Mouse (Mus musculus): ENCODE data around the gene Stard3. TPM values are rescaled to one million over a fixed set of nuclear protein-coding genes. Genes with fewer than 3 reads are reported as not detected.

The Stard3 gene
- 25.3 and 28.9 TPM in 2 replicates for polyA plus RNA-seq (2014; fragmentation: Nextera tagmentation; extraction: Ambion mirVana)

DNA sequence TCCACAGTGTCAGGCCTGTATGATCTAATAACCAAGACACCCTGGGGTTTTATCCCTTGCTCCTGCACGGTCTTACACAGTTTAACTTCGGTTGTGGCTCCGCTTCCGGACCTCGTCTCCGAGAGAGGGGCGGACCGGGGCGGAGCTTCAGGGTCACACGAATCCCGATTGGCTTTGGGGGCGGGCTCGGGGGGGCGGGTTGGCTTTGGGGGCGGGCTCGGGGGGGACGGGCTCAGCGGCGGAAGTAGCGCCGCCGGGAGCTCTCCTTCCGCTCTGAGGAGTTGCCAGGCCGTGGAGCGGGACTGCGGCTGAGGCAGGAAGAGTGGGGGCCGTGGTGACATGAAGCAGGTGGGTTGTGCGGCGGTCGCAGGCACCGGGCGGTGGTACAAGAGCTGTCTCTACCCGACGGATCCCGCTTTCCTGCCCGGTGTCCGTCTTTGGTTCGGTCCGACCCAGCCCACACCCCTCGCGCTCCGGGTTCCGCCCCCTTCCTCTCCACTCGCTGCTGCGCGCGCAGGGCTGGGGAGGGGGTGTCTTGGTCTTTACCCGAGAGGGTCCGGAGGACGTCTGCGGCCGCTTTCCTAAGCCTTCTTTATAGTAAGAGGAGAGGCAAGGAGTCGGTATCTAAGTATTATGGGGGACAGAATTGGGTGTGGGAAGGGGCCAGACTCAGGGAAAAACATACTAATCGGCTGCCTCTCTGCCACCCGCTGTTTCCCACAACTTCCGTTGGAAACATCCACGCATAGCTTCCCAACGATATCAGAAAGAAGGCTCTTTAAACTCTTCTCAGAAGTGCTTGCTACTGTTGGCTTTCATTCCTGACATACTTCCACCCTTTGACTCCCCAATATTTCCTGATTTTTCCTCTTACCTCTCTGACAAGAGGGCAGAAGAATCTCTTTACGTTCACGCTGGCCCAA lies at the start of gene Stard3:
TSS of gene Stard3 (plus strand) at position 208 of the 923 bp plus-strand sequence.
- Histone ChIP-seq H3K27ac (ENCODE audit: low read depth, low read length) (peak within 1 kb of the TSS; percentile 80), H3K4me3 (ENCODE audit: low read depth, low read length) (peak within 1 kb of the TSS; percentile 74), H3K4me2 (peak within 1 kb of the TSS; percentile 73), H3K4me1 (replicated peaks; ENCODE audit: control insufficient read depth, insufficient read depth, low read length) (peaks cover 22% of the 10 kb centered on the region), H3K27me3 (replicated peaks; ENCODE audit: control insufficient read depth, insufficient read depth, low read length) (peaks cover 19% of the 10 kb centered on the region), H3K9ac (ENCODE audit: low read depth, low read length) (peak within 1 kb of the TSS; percentile 84), H3K9me3 (ENCODE audit: control insufficient read depth, low read length) (no peaks in the 10 kb centered on the region), H3K36me3 (ENCODE audit: control insufficient read depth, insufficient read depth, low read length) (no peaks in the 10 kb centered on the region)
- under 1% methylated on average over 59 of the region's 60 CpGs for WGBS
- ATAC-seq (replicated peaks; ENCODE audit: low FRiP score) (peak; percentile 85), DNase-seq (ENCODE audit: low spot score) (peak; percentile 90)

DNA sequence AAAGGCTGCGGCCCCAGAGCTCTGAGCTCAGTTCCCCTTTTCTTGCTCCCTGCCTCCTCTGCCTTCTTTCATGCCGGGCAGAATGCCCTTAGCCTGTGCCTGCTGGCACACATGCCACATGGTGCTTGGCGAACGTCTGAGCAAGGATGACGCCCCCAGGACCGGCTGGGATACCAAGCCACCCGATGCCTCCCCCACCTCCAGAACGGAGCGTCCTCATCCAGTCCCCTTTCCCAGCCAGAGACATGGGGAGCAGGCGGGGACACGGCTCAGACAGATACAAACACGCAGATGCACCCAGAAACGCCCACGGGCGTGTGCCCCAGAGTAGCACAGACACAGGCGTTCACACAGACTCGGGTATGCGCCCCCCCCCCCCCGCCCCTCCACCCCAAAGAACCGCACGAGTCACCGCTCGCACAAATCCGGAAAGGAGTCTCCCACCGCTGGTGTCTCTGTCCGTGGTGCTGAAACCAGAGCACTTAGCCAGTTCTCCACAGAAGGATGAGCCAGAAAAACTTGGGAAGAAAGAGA lies 44.3 kb upstream of the Stard3 start:
- Histone ChIP-seq H3K27me3 (replicated peaks; ENCODE audit: control insufficient read depth, insufficient read depth, low read length) (peaks cover 66% of the 10 kb centered on the region), H3K36me3 (ENCODE audit: control insufficient read depth, insufficient read depth, low read length) (no peaks in the 10 kb centered on the region), H3K4me3 (ENCODE audit: low read depth, low read length) (no peak overlapping the region), H3K9me3 (ENCODE audit: control insufficient read depth, low read length) (no peaks in the 10 kb centered on the region), H3K4me2 (no peak overlapping the region), H3K4me1 (replicated peaks; ENCODE audit: control insufficient read depth, insufficient read depth, low read length) (no peaks in the 10 kb centered on the region), H3K27ac (ENCODE audit: low read depth, low read length) (no peak overlapping the region), H3K9ac (ENCODE audit: low read depth, low read length) (no peak overlapping the region)
- ATAC-seq (replicated peaks; ENCODE audit: low FRiP score) (no peak), DNase-seq (ENCODE audit: low spot score) (peak; percentile 68)
- WGBS = 2% methylated on average over 26 of the region's 26 CpGs

DNA sequence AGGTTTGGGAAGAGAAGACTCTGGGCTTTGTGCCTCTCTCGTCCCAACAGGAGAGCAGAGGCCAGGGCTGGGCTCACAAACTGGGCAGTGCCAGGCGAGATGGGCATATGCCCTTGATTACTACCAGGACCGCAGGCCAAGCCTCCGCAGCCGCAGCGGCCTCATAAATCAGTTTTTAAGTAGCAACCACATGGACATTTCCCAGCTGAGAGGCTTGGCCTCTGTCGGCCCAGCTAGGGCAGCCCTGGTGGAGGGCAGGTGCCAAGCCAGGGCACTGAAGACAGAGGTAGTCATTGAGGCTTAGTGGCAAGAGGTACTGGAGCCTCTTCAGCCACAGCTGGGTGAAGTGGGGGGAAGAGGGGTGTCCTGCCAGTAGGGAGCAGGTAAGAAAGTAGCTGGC lies 40.7 kb upstream of the Stard3 start:
- no peak for ATAC-seq (replicated peaks; ENCODE audit: low FRiP score)
- Histone ChIP-seq H3K9me3 (ENCODE audit: control insufficient read depth, low read length) (no peaks in the 10 kb centered on the region), H3K4me2 (no peak overlapping the region), H3K36me3 (ENCODE audit: control insufficient read depth, insufficient read depth, low read length) (no peaks in the 10 kb centered on the region), H3K4me1 (replicated peaks; ENCODE audit: control insufficient read depth, insufficient read depth, low read length) (no peaks in the 10 kb centered on the region), H3K4me3 (ENCODE audit: low read depth, low read length) (no peak overlapping the region), H3K9ac (ENCODE audit: low read depth, low read length) (no peak overlapping the region), H3K27ac (ENCODE audit: low read depth, low read length) (no peak overlapping the region), H3K27me3 (replicated peaks; ENCODE audit: control insufficient read depth, insufficient read depth, low read length) (peaks cover 87% of the 10 kb centered on the region)
- 10% methylated on average over 7 of the region's 7 CpGs for WGBS
- no peak for DNase-seq (ENCODE audit: low spot score)

DNA sequence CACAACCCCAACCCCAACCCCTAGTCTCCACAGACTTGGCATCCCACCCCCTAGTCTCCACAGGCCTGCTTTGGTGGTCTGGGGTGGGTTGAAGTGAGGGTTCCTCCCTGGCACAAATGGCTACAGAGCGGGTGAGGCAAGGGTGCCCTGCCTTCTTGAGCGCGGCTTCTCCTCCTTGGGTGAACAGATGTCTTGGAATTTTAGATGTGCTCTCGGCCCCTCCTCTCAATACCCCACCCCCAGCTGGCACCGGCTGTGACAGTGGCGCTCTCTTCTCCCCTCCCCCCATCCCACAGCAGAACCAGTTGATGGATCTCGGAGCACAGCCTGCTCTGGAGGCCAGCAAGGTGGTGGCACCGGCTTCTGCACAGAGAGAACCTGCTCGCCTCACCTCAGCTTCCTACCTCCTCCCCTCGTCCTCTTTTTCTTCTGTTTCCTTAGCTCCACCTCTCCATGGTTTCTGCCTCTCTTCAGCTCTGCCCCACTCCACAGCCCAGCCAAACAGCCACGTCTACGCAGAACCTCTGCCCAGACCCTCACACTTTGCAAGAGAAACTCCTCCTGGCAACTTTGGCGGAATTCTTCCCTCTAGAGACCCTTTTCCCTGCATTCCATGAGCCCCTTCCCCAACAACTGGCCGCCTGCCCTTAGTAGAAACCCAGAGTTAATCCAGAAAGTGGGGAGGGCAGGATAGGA lies 39.6 kb upstream of the Stard3 start:
- Histone ChIP-seq H3K36me3 (ENCODE audit: control insufficient read depth, insufficient read depth, low read length) (no peaks in the 10 kb centered on the region), H3K4me2 (no peak overlapping the region), H3K27me3 (replicated peaks; ENCODE audit: control insufficient read depth, insufficient read depth, low read length) (peaks cover 93% of the 10 kb centered on the region), H3K9me3 (ENCODE audit: control insufficient read depth, low read length) (no peaks in the 10 kb centered on the region), H3K9ac (ENCODE audit: low read depth, low read length) (no peak overlapping the region), H3K27ac (ENCODE audit: low read depth, low read length) (no peak overlapping the region), H3K4me1 (replicated peaks; ENCODE audit: control insufficient read depth, insufficient read depth, low read length) (no peaks in the 10 kb centered on the region), H3K4me3 (ENCODE audit: low read depth, low read length) (no peak overlapping the region)
- DNase-seq (ENCODE audit: low spot score) = no peak
- WGBS = 1% methylated on average over 14 of the region's 14 CpGs
- no peak for ATAC-seq (replicated peaks; ENCODE audit: low FRiP score)

DNA sequence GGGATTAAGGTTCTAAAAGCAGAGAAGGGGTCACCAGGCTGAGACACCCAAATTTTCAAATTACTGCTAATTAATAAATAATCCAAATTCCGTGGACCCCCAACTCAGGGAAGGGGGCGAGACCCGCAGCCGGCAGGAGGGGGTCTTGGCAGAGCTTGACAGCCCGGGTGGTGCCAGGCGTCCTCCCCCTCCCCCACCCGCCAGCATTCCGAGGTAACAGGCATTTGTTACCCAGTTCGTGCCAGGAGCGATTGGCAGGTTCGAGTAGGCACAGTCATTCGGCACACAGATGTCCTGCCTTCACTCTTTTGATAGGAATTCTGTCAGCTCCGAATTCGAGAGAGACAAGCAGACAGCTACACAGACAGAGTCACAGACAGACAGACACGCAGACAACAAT lies 39.0 kb upstream of the Stard3 start:
- Histone ChIP-seq H3K9ac (ENCODE audit: low read depth, low read length) (no peak overlapping the region), H3K27me3 (replicated peaks; ENCODE audit: control insufficient read depth, insufficient read depth, low read length) (peaks cover 94% of the 10 kb centered on the region), H3K27ac (ENCODE audit: low read depth, low read length) (no peak overlapping the region), H3K9me3 (ENCODE audit: control insufficient read depth, low read length) (no peaks in the 10 kb centered on the region), H3K4me3 (ENCODE audit: low read depth, low read length) (no peak overlapping the region), H3K4me2 (no peak overlapping the region), H3K36me3 (ENCODE audit: control insufficient read depth, insufficient read depth, low read length) (no peaks in the 10 kb centered on the region), H3K4me1 (replicated peaks; ENCODE audit: control insufficient read depth, insufficient read depth, low read length) (no peaks in the 10 kb centered on the region)
- DNase-seq (ENCODE audit: low spot score) (no peak), ATAC-seq (replicated peaks; ENCODE audit: low FRiP score) (no peak)
- 10% methylated on average over 15 of the region's 15 CpGs for WGBS

DNA sequence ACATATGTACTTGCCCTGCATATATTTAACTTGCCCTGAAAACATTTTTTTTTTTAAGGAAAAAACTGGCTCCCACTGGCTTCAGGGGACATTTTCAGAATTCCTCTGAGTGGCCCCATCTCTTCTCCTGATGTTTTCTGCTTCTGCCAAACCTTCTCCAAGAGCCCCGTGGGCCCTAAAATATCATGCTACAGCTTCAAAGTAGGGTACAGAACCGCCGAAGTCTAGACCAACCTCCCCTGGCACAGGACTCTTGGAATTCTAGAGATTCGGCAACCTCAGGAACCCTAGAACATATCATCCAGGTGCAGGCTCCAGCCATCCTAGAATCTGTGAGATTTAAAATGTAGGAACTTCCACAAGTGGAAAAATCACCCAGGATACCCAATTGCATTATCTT lies 38.6 kb upstream of the Stard3 start:
- peaks cover 95% of the 10 kb centered on the region for H3K27me3 ChIP-seq (replicated peaks; ENCODE audit: control insufficient read depth, insufficient read depth, low read length)
- DNase-seq (ENCODE audit: low spot score) (no peak), ATAC-seq (replicated peaks; ENCODE audit: low FRiP score) (no peak)
- H3K4me3 ChIP-seq (ENCODE audit: low read depth, low read length) = no peak overlapping the region
- H3K36me3 ChIP-seq (ENCODE audit: control insufficient read depth, insufficient read depth, low read length) = no peaks in the 10 kb centered on the region
- H3K27ac ChIP-seq (ENCODE audit: low read depth, low read length) = no peak overlapping the region
- H3K9me3 ChIP-seq (ENCODE audit: control insufficient read depth, low read length) = no peaks in the 10 kb centered on the region
- no peak overlapping the region for H3K9ac ChIP-seq (ENCODE audit: low read depth, low read length)
- no peaks in the 10 kb centered on the region for H3K4me1 ChIP-seq (replicated peaks; ENCODE audit: control insufficient read depth, insufficient read depth, low read length)
- no peak overlapping the region for H3K4me2 ChIP-seq
- WGBS = 25% methylated on average over 4 of the region's 4 CpGs

DNA sequence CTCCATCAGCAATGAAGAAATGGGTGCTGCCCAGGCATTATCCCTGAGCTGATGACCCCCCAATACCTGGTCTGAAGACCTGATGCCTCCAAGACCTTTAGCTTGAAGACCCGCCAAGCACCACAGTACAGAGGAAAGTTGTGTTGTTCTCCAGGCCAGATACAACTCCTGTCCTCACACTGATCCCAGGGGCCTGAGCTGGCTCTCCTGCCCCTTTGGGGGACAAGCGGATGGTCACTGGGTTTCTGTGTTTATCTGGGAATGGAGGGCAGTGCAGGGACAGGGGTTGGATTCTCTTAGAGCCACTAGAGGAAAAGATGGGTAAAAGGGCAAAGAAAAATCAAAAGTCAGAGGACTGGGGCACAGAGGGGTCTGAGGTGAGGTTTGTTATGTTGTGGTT lies 38.2 kb upstream of the Stard3 start:
- no peak overlapping the region for H3K4me3 ChIP-seq (ENCODE audit: low read depth, low read length)
- H3K27me3 ChIP-seq (replicated peaks; ENCODE audit: control insufficient read depth, insufficient read depth, low read length) = peaks cover 99% of the 10 kb centered on the region
- no peaks in the 10 kb centered on the region for H3K4me1 ChIP-seq (replicated peaks; ENCODE audit: control insufficient read depth, insufficient read depth, low read length)
- H3K36me3 ChIP-seq (ENCODE audit: control insufficient read depth, insufficient read depth, low read length) = no peaks in the 10 kb centered on the region
- no peak for DNase-seq (ENCODE audit: low spot score)
- WGBS = 16% methylated on average over 2 of the region's 2 CpGs
- H3K9me3 ChIP-seq (ENCODE audit: control insufficient read depth, low read length) = no peaks in the 10 kb centered on the region
- ATAC-seq (replicated peaks; ENCODE audit: low FRiP score) = no peak
- no peak overlapping the region for H3K4me2 ChIP-seq
- H3K9ac ChIP-seq (ENCODE audit: low read depth, low read length) = no peak overlapping the region
- H3K27ac ChIP-seq (ENCODE audit: low read depth, low read length) = no peak overlapping the region

DNA sequence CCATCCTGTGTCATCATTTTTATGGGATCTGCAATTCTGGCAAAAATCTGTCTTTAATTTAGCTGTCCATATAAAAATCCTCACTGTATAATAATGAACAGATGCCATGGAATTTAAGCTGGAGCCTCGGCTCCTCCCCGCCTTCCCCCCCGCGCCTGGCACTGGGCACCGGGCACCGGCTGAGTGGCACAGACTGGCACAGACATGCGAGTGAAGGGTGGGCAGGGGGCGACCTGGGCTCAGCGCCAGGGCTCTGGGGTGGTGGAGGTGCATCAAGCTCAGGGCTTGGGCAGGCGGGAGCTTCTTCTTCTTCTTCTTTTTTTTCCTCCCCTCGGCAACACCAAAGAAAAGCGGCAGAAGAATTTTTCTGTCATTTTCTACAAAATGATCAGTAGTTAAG lies 37.8 kb upstream of the Stard3 start:
- H3K27me3 ChIP-seq (replicated peaks; ENCODE audit: control insufficient read depth, insufficient read depth, low read length) = peaks cover 99% of the 10 kb centered on the region
- 19% methylated on average over 12 of the region's 12 CpGs for WGBS
- no peak overlapping the region for H3K27ac ChIP-seq (ENCODE audit: low read depth, low read length)
- no peak overlapping the region for H3K4me2 ChIP-seq
- DNase-seq (ENCODE audit: low spot score) (no peak), ATAC-seq (replicated peaks; ENCODE audit: low FRiP score) (no peak)
- H3K9ac ChIP-seq (ENCODE audit: low read depth, low read length) = no peak overlapping the region
- no peaks in the 10 kb centered on the region for H3K4me1 ChIP-seq (replicated peaks; ENCODE audit: control insufficient read depth, insufficient read depth, low read length)
- H3K9me3 ChIP-seq (ENCODE audit: control insufficient read depth, low read length) = no peaks in the 10 kb centered on the region
- H3K4me3 ChIP-seq (ENCODE audit: low read depth, low read length) = no peak overlapping the region
- H3K36me3 ChIP-seq (ENCODE audit: control insufficient read depth, insufficient read depth, low read length) = no peaks in the 10 kb centered on the region

Measured in liver, embryonic 11.5 days (tissue).